Mouse (Mus musculus): Measurements from ENCODE around the gene Tk1. TPM values are rescaled to one million over a fixed set of nuclear protein-coding genes. Genes with fewer than 3 reads are reported as not detected.

Tk1 gene
- polyA plus RNA-seq, 1 experiment = 52.8 TPM

DNA sequence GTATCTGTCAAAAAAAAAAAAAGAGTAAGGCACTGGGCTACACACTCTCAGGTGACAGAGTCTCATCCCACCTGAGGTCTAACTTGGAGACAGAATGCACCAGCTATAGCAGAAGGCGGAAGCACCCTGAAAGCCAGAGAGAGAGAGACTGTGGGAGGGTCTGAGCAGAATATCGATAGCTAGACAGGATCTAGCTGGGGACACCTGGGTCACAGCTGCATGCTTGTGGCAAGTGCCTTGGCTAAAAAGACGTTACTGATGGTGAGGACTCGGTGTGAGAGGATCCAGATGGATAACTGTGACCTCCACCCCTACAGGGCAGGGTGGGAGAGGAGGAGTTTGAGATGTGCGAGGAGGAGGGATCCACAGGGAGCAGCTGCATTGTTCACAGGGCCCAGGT is 28.9 kb downstream of the Tk1 start:
- TF ChIP-seq MAX (IDR thresholded peaks at IDR 0.05; ENCODE audit: low read depth) (no peak), REST (IDR thresholded peaks at IDR 0.05; ENCODE audit: insufficient read depth, insufficient read length) (no peak), MYOD1 (IDR thresholded peaks at IDR 0.05; ENCODE audit: control insufficient read depth in 1 of 3, insufficient read length in 2 of 3, low read depth in 2 of 3) (no peak), SRF (IDR thresholded peaks at IDR 0.05; ENCODE audit: control insufficient read depth, insufficient read length, low read depth) (no peak), MYOG (IDR thresholded peaks at IDR 0.05; ENCODE audit: control insufficient read depth in 1 of 3, insufficient read depth in 1 of 3, insufficient read length in 2 of 3, low read depth in 2 of 3) (no peak), TCF3 (IDR thresholded peaks at IDR 0.05; ENCODE audit: insufficient read length, low read depth) (no peak), POLR2AphosphoS2 (IDR thresholded peaks at IDR 0.05; ENCODE audit: insufficient read length, low read depth) (no peak), USF1 (IDR thresholded peaks at IDR 0.05; ENCODE audit: low read depth) (no peak), CEBPB (IDR thresholded peaks at IDR 0.05; ENCODE audit: insufficient read depth, poor library complexity, severe bottlenecking) (no peak), E2F4 (IDR thresholded peaks at IDR 0.05; ENCODE audit: insufficient read depth) (no peak), TCF12 (IDR thresholded peaks at IDR 0.05; ENCODE audit: insufficient read depth, poor library complexity, severe bottlenecking) (no peak), POLR2A (IDR thresholded peaks at IDR 0.05; ENCODE audit: insufficient read length, low read depth) (no peak)
- H3K36me3 ChIP-seq (ENCODE audit: control insufficient read depth, insufficient read depth) = no peaks in the 10 kb centered on the region
- no peak overlapping the region for H3K4me2 ChIP-seq (ENCODE audit: low read depth)
- H3ac ChIP-seq (ENCODE audit: control insufficient read depth, insufficient read length) = no peak overlapping the region
- no peaks in the 10 kb centered on the region for H3K79me2 ChIP-seq (ENCODE audit: control insufficient read depth, insufficient read depth)
- H3K27me3 ChIP-seq (ENCODE audit: control insufficient read depth, insufficient read depth, insufficient read length) = no peaks in the 10 kb centered on the region
- H3K4me3 ChIP-seq = no peak overlapping the region

DNA sequence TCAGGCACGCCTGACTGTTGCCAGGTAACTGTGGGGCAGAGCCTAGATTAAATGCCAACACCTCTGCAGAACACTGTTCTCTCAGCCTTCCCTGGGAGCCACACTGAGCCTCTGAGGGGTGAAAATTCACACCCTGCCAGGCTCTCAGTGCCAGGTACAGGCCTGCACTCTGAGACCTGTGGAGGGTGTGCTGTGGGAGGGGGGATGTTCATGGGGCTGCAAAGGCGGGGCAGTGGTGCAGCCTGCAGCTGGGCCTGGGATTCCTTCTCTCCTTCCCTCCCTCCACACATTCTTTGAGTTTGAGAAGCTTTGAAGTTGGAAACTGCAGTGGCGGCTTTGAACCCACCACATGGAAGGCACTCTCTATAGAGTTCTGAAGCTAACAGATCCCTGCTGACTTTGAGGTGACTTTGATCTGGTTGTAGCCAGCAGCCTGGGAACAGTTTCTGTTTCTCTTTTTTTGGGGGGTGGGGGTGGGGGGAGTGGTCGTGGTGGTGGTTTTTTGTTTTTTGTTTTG is 31.8 kb downstream of the Tk1 start:
- H3K79me2 ChIP-seq (ENCODE audit: control insufficient read depth, insufficient read depth) = no peaks in the 10 kb centered on the region
- no peaks in the 10 kb centered on the region for H3K27me3 ChIP-seq (ENCODE audit: control insufficient read depth, insufficient read depth, insufficient read length)
- H3K36me3 ChIP-seq (ENCODE audit: control insufficient read depth, insufficient read depth) = no peaks in the 10 kb centered on the region
- TF ChIP-seq POLR2A (IDR thresholded peaks at IDR 0.05; ENCODE audit: insufficient read length, low read depth) = no peak
- no peak for TF ChIP-seq TCF12 (IDR thresholded peaks at IDR 0.05; ENCODE audit: insufficient read depth, poor library complexity, severe bottlenecking)
- no peak for TF ChIP-seq USF1 (IDR thresholded peaks at IDR 0.05; ENCODE audit: low read depth)
- no peak for TF ChIP-seq REST (IDR thresholded peaks at IDR 0.05; ENCODE audit: insufficient read depth, insufficient read length)
- no peak for TF ChIP-seq TCF3 (IDR thresholded peaks at IDR 0.05; ENCODE audit: insufficient read length, low read depth)
- TF ChIP-seq CEBPB (IDR thresholded peaks at IDR 0.05; ENCODE audit: insufficient read depth, poor library complexity, severe bottlenecking) = no peak
- no peak for TF ChIP-seq MYOD1 (IDR thresholded peaks at IDR 0.05; ENCODE audit: control insufficient read depth in 1 of 3, insufficient read length in 2 of 3, low read depth in 2 of 3)
- H3ac ChIP-seq (ENCODE audit: control insufficient read depth, insufficient read length) = no peak overlapping the region
- no peak overlapping the region for H3K4me2 ChIP-seq (ENCODE audit: low read depth)
- H3K4me3 ChIP-seq = no peak overlapping the region

DNA sequence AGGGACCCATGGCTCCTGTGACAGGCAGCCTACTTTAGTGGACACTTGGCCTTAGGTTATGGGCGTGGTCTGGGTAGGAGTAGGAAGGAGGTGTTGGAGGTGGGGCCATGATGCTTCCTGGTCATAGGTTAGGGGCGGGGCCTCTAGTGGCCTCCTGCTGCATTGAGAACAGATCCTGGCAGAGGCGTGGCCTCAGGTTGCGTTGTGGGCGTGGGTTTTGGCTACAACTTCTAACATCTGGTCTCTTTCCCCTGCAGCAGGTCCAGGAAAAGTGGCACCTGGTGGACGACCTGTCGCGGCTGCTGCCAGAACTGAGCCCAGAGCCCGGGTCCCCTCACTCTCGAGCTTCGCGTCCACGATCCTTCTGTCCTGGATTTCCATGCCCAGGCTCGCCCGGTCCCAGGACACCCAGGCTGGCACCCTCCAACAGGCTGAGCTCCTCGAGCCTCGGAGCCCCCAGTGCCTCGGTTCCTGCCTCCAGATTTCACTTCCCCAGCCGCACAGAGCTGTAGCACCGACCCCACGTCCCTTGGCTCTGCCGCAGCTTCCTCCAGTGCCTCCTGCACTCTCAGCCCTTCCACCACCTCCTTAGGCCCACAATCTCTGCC is 33.5 kb downstream of the Tk1 start:
- no peak for TF ChIP-seq REST (IDR thresholded peaks at IDR 0.05; ENCODE audit: insufficient read depth, insufficient read length)
- no peak for TF ChIP-seq MYOG (IDR thresholded peaks at IDR 0.05; ENCODE audit: control insufficient read depth in 1 of 3, insufficient read depth in 1 of 3, insufficient read length in 2 of 3, low read depth in 2 of 3)
- no peak for TF ChIP-seq CEBPB (IDR thresholded peaks at IDR 0.05; ENCODE audit: insufficient read depth, poor library complexity, severe bottlenecking)
- TF ChIP-seq E2F4 (IDR thresholded peaks at IDR 0.05; ENCODE audit: insufficient read depth) = no peak
- no peak for TF ChIP-seq SRF (IDR thresholded peaks at IDR 0.05; ENCODE audit: control insufficient read depth, insufficient read length, low read depth)
- TF ChIP-seq MYOD1 (IDR thresholded peaks at IDR 0.05; ENCODE audit: control insufficient read depth in 1 of 3, insufficient read length in 2 of 3, low read depth in 2 of 3) = no peak
- no peak for TF ChIP-seq TCF12 (IDR thresholded peaks at IDR 0.05; ENCODE audit: insufficient read depth, poor library complexity, severe bottlenecking)
- no peak for TF ChIP-seq POLR2AphosphoS2 (IDR thresholded peaks at IDR 0.05; ENCODE audit: insufficient read length, low read depth)
- no peak for TF ChIP-seq POLR2A (IDR thresholded peaks at IDR 0.05; ENCODE audit: insufficient read length, low read depth)
- TF ChIP-seq MAX (IDR thresholded peaks at IDR 0.05; ENCODE audit: low read depth) = no peak
- no peak for TF ChIP-seq USF1 (IDR thresholded peaks at IDR 0.05; ENCODE audit: low read depth)
- TF ChIP-seq TCF3 (IDR thresholded peaks at IDR 0.05; ENCODE audit: insufficient read length, low read depth) = no peak
- no peak overlapping the region for H3K4me3 ChIP-seq

DNA sequence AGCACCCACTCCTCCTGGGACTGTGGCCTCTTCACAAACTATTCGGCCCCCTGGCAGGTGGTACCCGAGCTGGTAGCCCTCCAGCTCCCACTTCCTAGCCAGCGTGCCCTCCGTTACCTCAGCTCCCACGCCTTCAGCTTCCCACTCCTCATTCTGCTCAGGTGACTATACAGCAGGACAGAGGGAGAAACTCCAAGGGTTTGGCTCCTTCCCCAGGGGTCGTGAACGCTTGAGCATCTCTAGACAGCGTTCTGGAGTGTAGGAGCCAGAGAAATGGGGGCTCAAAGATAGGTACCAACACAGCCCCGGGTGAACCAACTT is 34.5 kb downstream of the Tk1 start:
- TF ChIP-seq E2F4 (IDR thresholded peaks at IDR 0.05; ENCODE audit: insufficient read depth) = no peak
- TF ChIP-seq TCF3 (IDR thresholded peaks at IDR 0.05; ENCODE audit: insufficient read length, low read depth) = no peak
- no peak for TF ChIP-seq SRF (IDR thresholded peaks at IDR 0.05; ENCODE audit: control insufficient read depth, insufficient read length, low read depth)
- Histone ChIP-seq H3K36me3 (ENCODE audit: control insufficient read depth, insufficient read depth) (no peaks in the 10 kb centered on the region), H3K4me3 (no peak overlapping the region), H3ac (ENCODE audit: control insufficient read depth, insufficient read length) (no peak overlapping the region), H3K79me2 (ENCODE audit: control insufficient read depth, insufficient read depth) (no peaks in the 10 kb centered on the region), H3K4me2 (ENCODE audit: low read depth) (no peak overlapping the region), H3K27me3 (ENCODE audit: control insufficient read depth, insufficient read depth, insufficient read length) (no peaks in the 10 kb centered on the region)

More for the DNA sequence above, 33.5 kb downstream of the Tk1 start:
- no peak overlapping the region for H3ac ChIP-seq (ENCODE audit: control insufficient read depth, insufficient read length)
- no peak overlapping the region for H3K4me2 ChIP-seq (ENCODE audit: low read depth)
- H3K27me3 ChIP-seq (ENCODE audit: control insufficient read depth, insufficient read depth, insufficient read length) = no peaks in the 10 kb centered on the region
- H3K79me2 ChIP-seq (ENCODE audit: control insufficient read depth, insufficient read depth) = no peaks in the 10 kb centered on the region
- H3K36me3 ChIP-seq (ENCODE audit: control insufficient read depth, insufficient read depth) = no peaks in the 10 kb centered on the region
